Mouse (Mus musculus): ENCODE measurements at regions not wholly inside any gene's neighbourhood (a gene's known extent, or its start where the extent isn't known, plus 50 kb on each side); places are given as distances from the start of the nearest gene placed in this dataset.

- no peak for ATAC-seq (replicated peaks; ENCODE audit: low FRiP score, low TSS enrichment, poor library complexity, severe bottlenecking)
Observed at GRCm38 (mm10) chr2:84127586-84127985, 137.2 kb downstream of the Gm13691 start.

DNA sequence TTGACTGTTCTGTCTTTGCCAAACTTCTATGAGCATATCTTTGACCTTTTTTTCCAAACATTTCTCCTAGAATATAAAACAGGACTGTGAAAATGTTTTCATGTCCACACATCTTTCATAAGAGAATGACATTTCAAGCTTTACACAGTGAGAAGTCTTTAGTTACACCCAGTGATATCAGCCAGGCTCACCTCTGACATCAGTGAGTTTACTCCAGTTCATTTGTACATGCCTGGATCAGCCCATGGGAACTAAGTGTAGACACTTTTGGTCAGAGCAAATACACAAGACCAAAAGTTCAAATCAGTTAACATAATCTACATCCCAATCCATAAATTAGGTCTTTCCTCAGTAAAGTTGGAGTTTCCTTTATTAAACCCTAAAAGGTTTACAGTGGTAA is 171.4 kb downstream of the Gm13691 start:
- ATAC-seq (replicated peaks; ENCODE audit: low FRiP score, low TSS enrichment, poor library complexity, severe bottlenecking): no peak

DNA sequence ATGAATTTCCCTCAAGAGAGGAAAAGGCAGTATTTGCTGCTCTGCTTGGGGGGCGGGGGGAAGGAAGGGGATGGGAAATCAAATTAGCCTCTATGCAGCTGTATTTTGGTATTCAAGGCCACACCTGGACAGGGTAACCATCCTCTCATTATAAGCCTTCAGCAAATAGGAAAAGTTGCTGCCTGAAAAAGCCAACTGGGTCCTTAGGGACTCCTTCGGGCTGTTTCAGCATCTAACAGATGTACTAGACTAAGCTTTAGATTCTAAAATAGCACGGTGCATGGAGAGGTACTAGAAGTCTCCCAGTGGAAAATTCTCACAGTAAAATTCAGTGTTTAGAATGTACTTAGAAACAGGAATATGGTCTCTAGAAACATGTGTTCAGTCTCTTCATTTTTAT is 183.1 kb downstream of the Gm13691 start:
- ATAC-seq (replicated peaks; ENCODE audit: low FRiP score, low TSS enrichment, poor library complexity, severe bottlenecking): no peak

DNA sequence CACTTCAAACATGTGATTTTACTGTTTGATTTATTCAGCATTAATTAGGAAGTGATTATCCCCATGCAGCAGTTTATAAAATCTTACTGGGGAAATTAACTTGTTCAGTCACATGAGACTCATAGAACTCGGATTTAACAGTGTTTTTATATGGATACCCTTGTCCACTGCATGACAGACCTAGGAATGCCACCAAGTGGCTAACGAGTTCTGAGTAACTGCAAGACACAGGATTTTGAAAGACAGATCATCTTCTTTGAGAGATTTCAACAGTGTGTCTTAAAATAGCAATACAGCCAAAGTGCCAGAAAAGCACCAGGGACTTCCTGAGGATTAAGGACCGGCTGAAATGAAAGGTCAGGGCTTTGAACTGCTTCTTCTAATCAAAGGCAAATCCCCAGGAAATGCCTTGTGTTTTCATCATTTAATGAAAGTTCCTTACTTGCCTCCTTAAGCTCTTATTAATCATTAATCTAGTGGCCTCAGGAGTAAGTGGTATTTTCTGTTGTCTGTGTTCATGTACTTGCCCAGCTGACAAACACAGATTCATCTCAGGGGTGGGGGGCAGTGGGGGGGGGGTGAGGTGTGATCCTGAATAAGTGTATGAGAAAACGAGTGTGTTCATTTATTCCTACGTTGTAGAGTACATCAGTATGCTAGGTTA is 193.4 kb downstream of the Gm13691 start:
- no peak for ATAC-seq (replicated peaks; ENCODE audit: low FRiP score, low TSS enrichment, poor library complexity, severe bottlenecking)

DNA sequence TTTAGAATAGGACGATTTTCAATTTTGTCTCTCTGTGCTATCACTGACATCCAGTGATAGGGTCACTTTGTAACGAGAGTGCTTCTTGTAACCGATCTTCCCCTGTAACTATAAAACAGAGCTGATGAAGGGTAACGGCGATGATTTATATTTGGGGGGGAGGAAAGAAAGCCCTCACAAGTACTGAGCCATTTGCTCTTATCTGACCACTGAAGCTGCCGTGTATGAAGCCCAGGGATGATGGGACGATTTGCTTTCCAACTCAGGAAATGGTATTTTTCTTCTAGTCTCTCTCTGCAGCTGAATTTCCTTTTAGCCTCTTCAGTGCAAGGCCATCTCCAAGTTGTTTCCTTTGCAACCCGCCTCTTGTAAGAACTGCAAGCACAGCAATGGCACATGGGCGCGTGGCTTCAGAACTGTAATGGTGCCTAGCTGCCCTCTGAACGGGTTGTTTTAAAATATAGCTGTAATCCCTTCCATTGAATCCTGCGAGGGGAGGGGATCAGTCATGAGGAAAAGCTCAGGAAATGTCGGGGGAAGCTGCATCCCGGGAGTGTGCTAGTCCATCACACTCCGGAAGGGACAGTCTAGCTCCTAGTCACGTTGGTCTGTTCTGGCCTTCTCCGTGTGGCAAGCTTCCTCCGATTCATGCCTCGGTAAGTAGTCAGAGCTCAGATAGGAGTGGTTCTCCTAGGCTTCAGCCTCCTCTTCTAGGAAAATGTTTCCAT is 194.1 kb downstream of the Gm13691 start:
- ATAC-seq (replicated peaks; ENCODE audit: low FRiP score, low TSS enrichment, poor library complexity, severe bottlenecking): no peak

DNA sequence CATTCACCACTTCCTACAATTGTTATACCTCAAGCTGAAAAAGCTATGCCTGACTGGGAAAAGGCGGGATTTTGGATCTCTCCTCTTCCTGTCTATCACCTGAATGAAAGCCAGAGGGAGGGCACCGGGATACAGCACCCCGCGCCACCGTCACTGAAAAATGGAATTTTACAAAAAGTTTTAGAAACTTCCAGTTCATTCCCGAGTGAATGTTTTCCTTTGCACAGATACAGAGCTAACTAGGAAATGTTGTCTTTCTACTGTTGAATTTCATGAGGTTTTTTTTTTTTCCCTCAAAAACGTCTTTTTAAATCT is 194.6 kb downstream of the Gm13691 start:
- ATAC-seq (replicated peaks; ENCODE audit: low FRiP score, low TSS enrichment, poor library complexity, severe bottlenecking): no peak

DNA sequence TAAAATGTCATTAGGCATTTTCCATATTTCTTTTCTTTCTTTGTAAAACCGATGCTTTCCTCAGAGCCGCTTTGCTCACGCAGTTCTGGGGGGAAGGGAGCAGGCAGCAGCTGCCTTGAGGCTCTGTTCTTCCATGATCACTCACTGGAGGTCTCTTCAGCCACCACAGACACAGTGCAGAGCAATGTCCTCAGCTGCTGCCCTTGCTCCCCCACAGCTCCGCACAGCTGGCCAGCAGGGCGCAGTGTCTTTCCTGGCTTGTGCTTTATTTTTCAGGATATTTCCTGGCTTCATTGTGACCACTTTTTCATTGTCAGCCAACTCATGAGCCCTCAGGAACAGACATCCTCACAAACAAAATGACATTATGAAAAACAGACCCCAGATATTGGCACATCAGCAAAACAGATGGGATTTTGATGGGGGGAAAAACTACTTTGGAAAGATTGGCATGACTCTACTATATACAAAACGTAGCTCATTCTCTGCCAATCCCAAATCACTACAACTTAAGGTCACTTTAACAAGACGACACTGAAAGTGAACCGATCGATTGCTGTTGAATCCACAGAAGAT is 195.9 kb downstream of the Gm13691 start:
- ATAC-seq (replicated peaks; ENCODE audit: low FRiP score, low TSS enrichment, poor library complexity, severe bottlenecking): no peak

DNA sequence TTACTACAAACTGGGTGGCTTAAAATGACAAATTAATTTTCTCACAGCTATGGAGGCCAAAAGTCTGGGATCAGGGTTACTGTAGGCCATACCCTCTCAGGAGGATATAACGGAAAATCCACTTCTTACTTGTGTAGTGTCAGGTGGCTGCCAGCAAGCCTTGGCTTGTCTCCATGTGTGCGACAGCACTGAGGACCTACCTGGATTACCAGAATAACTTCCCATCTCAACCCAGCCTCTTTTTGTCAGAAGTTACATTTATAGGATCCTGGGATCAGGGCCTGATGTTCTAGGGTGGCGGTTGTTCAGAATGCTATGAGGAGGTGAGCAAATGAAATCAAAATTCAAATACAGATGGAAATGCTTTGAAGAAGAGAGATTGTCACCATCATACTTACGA is 197.1 kb downstream of the Gm13691 start:
- no peak for ATAC-seq (replicated peaks; ENCODE audit: low FRiP score, low TSS enrichment, poor library complexity, severe bottlenecking)

DNA sequence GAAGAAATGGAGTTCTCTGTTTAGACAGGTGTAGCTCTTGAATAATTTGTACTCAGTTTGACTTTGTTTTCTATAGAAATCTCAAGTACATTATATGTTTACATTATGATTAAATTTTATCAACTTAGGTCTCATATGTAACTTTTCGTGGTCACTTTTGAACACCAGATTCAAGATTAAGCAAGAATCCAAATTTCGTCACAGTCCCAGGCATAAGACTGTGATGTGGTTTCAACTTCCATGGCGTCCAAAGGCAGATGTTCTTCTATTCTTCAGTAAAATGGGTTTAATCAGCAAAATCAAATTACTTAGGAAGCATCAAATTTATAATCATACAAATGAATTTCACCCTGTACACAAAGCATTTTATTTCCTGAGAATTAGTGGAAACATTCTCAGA is 198.9 kb downstream of the Gm13691 start:
- ATAC-seq (replicated peaks; ENCODE audit: low FRiP score, low TSS enrichment, poor library complexity, severe bottlenecking): no peak

- ATAC-seq (replicated peaks; ENCODE audit: low FRiP score, low TSS enrichment, poor library complexity, severe bottlenecking): no peak
Observed at GRCm38 (mm10) chr2:84217116-84217515, 208.1 kb downstream of the Calcrl start.

GRCm38 (mm10) chr2:84222049-84222448 is 203.2 kb downstream of the Calcrl start:
- no peak for ATAC-seq (replicated peaks; ENCODE audit: low FRiP score, low TSS enrichment, poor library complexity, severe bottlenecking)

GRCm38 (mm10) chr2:84229777-84230176 is 195.4 kb downstream of the Calcrl start:
- no peak for ATAC-seq (replicated peaks; ENCODE audit: low FRiP score, low TSS enrichment, poor library complexity, severe bottlenecking)

GRCm38 (mm10) chr2:84235641-84236040 is 189.6 kb downstream of the Calcrl start:
- ATAC-seq (replicated peaks; ENCODE audit: low FRiP score, low TSS enrichment, poor library complexity, severe bottlenecking): no peak

DNA sequence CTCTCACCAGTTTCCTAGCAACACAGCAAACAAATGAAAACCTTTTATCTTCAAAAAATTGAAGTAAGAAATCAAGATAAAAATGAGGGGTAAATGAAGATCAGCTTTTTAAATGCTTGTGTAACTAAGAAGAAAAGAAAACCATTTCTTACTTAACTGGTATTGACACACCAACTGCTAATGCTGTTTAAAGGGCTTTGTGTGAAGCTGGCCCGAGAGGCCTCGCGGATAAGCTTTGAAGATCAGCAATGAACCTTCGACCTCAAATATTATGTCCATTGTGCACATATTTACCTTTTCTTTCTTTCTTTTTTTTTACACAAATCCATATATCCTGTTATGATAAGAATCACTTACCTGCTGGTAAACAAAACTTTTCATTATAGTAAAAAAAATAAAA is 184.0 kb downstream of the Calcrl start:
- no peak for ATAC-seq (replicated peaks; ENCODE audit: low FRiP score, low TSS enrichment, poor library complexity, severe bottlenecking)

DNA sequence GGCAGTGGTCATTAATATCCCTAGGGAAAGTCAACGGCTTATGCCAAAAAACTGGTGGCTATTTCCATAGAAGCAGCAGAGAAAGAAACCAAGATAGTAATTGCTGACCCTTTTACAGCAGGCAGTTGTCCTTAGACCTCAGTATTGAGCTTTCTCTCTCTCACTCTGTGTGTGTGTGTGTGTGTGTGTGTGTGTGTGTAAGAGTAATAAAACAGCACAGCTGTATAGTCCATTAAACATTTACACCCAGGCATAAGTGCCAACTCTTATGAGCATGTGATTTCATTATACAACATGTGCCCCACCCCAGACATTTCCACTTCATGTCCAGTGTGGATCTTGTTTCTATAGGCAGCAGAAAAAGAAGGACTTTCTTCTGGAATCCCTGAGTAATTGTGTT is 183.2 kb downstream of the Calcrl start:
- no peak for ATAC-seq (replicated peaks; ENCODE audit: low FRiP score, low TSS enrichment, poor library complexity, severe bottlenecking)

- ATAC-seq (replicated peaks; ENCODE audit: low FRiP score, low TSS enrichment, poor library complexity, severe bottlenecking): peak; percentile 97
Observed at GRCm38 (mm10) chr2:84245900-84246299, 179.3 kb downstream of the Calcrl start.

GRCm38 (mm10) chr2:84246562-84246961 is 178.6 kb downstream of the Calcrl start:
- ATAC-seq (replicated peaks; ENCODE audit: low FRiP score, low TSS enrichment, poor library complexity, severe bottlenecking): no peak

GRCm38 (mm10) chr2:84248169-84248568 is 177.0 kb downstream of the Calcrl start:
- ATAC-seq (replicated peaks; ENCODE audit: low FRiP score, low TSS enrichment, poor library complexity, severe bottlenecking): no peak

DNA sequence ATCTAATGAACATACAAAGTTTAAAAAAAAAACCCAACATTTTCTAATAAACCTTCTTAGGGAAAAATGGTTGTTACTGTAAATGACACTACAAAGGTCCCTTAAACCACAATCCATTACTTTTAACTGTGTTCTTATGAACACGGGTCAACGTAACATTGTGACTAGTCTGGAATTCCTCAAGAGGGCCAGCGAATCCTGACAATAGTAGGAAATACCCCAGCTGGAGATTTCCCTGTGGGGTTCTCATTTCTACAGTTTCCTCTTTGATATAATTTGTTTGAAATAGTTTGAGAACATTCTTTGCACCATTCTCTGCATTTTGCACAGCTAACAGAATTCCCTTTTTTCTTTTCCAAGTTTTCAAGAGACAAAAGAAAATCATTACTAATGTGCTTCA is 175.3 kb downstream of the Calcrl start:
- no peak for ATAC-seq (replicated peaks; ENCODE audit: low FRiP score, low TSS enrichment, poor library complexity, severe bottlenecking)

- no peak for ATAC-seq (replicated peaks; ENCODE audit: low FRiP score, low TSS enrichment, poor library complexity, severe bottlenecking)
Observed at GRCm38 (mm10) chr2:84252076-84252475, 173.1 kb downstream of the Calcrl start.

DNA sequence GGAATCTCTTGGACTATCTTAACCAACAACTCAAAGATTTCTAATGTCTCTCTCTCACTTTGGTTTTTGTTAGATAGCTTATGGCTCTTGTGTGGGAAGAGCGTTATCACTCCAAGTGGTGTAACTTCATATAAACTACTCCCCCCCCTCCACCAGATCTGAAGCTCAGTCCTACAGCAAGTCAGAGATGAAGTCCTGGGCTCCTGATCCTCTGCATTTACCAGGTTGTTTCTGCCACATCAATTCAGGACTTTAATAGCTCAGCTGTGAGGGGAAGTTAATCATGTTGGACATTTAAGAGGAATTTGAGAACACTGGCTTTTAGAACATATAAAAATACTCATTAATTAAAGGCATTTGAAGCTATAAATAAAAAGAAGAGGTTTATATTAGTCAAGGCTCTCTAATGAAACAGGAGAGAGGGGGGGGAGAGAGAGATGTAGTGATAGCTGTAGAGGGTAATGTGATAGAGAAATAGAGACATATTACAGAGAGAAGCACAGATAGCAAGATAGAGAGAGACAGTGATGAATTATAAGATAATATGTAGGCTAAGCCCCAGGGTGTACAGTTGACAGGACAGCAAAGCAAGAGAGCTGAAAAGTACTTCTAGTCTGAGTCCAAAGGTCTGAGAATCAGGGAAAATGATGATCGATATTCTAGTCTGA is 166.7 kb downstream of the Calcrl start:
- no peak for ATAC-seq (replicated peaks; ENCODE audit: low FRiP score, low TSS enrichment, poor library complexity, severe bottlenecking)
